Mouse (Mus musculus): ENCODE data around the gene Arid1a. TPM values are rescaled to one million over a fixed set of nuclear protein-coding genes. Genes with fewer than 3 reads are reported as not detected.

The Arid1a gene
- polyA plus RNA-seq (2015; fragmentation: Nextera tagmentation; extraction: Ambion mirVana) = 17.9 and 19.3 TPM in 2 replicates

GRCm38 (mm10) chr4:133756514-133757268 is at the start of gene Arid1a:
Gene Arid1a, minus strand, starts transcription at chr4:133756769.
- WGBS = under 1% methylated on average over 40 of the region's 40 CpGs
- ATAC-seq (replicated peaks; ENCODE audit: low FRiP score, low read depth) (peak; percentile 61), DNase-seq (ENCODE audit: low spot score) (peak; percentile 99)
- H3K4me1 ChIP-seq (replicated peaks; ENCODE audit: insufficient read depth, low read length) = peaks cover 16% of the 10 kb centered on the region
- no peaks in the 10 kb centered on the region for H3K36me3 ChIP-seq (ENCODE audit: insufficient read depth, low read length)
- no peaks in the 10 kb centered on the region for H3K27me3 ChIP-seq (ENCODE audit: insufficient read depth, low read length)
- peak within 1 kb of the TSS; percentile 84 for H3K9ac ChIP-seq (ENCODE audit: low read depth, low read length)
- peak within 1 kb of the TSS; percentile 84 for H3K4me2 ChIP-seq (ENCODE audit: low read length)
- peak within 1 kb of the TSS; percentile 100 for H3K27ac ChIP-seq
- no peak for TF ChIP-seq CTCF (IDR thresholded peaks at IDR 0.05; ENCODE audit: low read depth)
- H3K4me3 ChIP-seq (replicated peaks; ENCODE audit: low read depth, low read length) = peak within 1 kb of the TSS; percentile 56
- no peaks in the 10 kb centered on the region for H3K9me3 ChIP-seq (replicated peaks; ENCODE audit: low read length)

- Histone ChIP-seq H3K27me3 (ENCODE audit: insufficient read depth, low read length) (no peaks in the 10 kb centered on the region), H3K4me3 (replicated peaks; ENCODE audit: low read depth, low read length) (no peak overlapping the region), H3K4me2 (ENCODE audit: low read length) (no peak overlapping the region), H3K9ac (ENCODE audit: low read depth, low read length) (no peak overlapping the region), H3K27ac (no peak overlapping the region), H3K9me3 (replicated peaks; ENCODE audit: low read length) (no peaks in the 10 kb centered on the region), H3K4me1 (replicated peaks; ENCODE audit: insufficient read depth, low read length) (no peaks in the 10 kb centered on the region), H3K36me3 (ENCODE audit: insufficient read depth, low read length) (no peaks in the 10 kb centered on the region)
- 74% methylated on average over 15 of the region's 15 CpGs for WGBS
- ATAC-seq (replicated peaks; ENCODE audit: low FRiP score, low read depth) (no peak), DNase-seq (ENCODE audit: low spot score) (no peak)
- no peak for TF ChIP-seq CTCF (IDR thresholded peaks at IDR 0.05; ENCODE audit: low read depth)
Measured at GRCm38 (mm10) chr4:133804401-133805263, 48.1 kb upstream of the Arid1a start.

- no peaks in the 10 kb centered on the region for H3K9me3 ChIP-seq (replicated peaks; ENCODE audit: low read length)
- DNase-seq (ENCODE audit: low spot score) (no peak), ATAC-seq (replicated peaks; ENCODE audit: low FRiP score, low read depth) (no peak)
- H3K4me2 ChIP-seq (ENCODE audit: low read length) = no peak overlapping the region
- H3K27me3 ChIP-seq (ENCODE audit: insufficient read depth, low read length) = no peaks in the 10 kb centered on the region
- H3K4me3 ChIP-seq (replicated peaks; ENCODE audit: low read depth, low read length) = no peak overlapping the region
- H3K9ac ChIP-seq (ENCODE audit: low read depth, low read length) = no peak overlapping the region
- H3K36me3 ChIP-seq (ENCODE audit: insufficient read depth, low read length) = no peaks in the 10 kb centered on the region
- H3K27ac ChIP-seq = no peak overlapping the region
- WGBS = 37% methylated on average over 6 of the region's 6 CpGs
- H3K4me1 ChIP-seq (replicated peaks; ENCODE audit: insufficient read depth, low read length) = no peaks in the 10 kb centered on the region
- no peak for TF ChIP-seq CTCF (IDR thresholded peaks at IDR 0.05; ENCODE audit: low read depth)
Measured at GRCm38 (mm10) chr4:133800589-133800988, 44.0 kb upstream of the Arid1a start.

- no peaks in the 10 kb centered on the region for H3K4me1 ChIP-seq (replicated peaks; ENCODE audit: insufficient read depth, low read length)
- H3K36me3 ChIP-seq (ENCODE audit: insufficient read depth, low read length) = no peaks in the 10 kb centered on the region
- no peak for TF ChIP-seq CTCF (IDR thresholded peaks at IDR 0.05; ENCODE audit: low read depth)
- no peak overlapping the region for H3K27ac ChIP-seq
- no peak overlapping the region for H3K9ac ChIP-seq (ENCODE audit: low read depth, low read length)
- no peaks in the 10 kb centered on the region for H3K27me3 ChIP-seq (ENCODE audit: insufficient read depth, low read length)
- 85% methylated on average over 3 of the region's 3 CpGs for WGBS
- H3K4me3 ChIP-seq (replicated peaks; ENCODE audit: low read depth, low read length) = no peak overlapping the region
- no peaks in the 10 kb centered on the region for H3K9me3 ChIP-seq (replicated peaks; ENCODE audit: low read length)
- DNase-seq (ENCODE audit: low spot score) = no peak
- no peak overlapping the region for H3K4me2 ChIP-seq (ENCODE audit: low read length)
- no peak for ATAC-seq (replicated peaks; ENCODE audit: low FRiP score, low read depth)
Measured at GRCm38 (mm10) chr4:133793269-133793668, 36.7 kb upstream of the Arid1a start.

- Histone ChIP-seq H3K4me1 (replicated peaks; ENCODE audit: insufficient read depth, low read length) (no peaks in the 10 kb centered on the region), H3K27me3 (ENCODE audit: insufficient read depth, low read length) (no peaks in the 10 kb centered on the region), H3K4me3 (replicated peaks; ENCODE audit: low read depth, low read length) (no peak overlapping the region), H3K4me2 (ENCODE audit: low read length) (no peak overlapping the region), H3K9me3 (replicated peaks; ENCODE audit: low read length) (no peaks in the 10 kb centered on the region), H3K27ac (no peak overlapping the region), H3K36me3 (ENCODE audit: insufficient read depth, low read length) (no peaks in the 10 kb centered on the region), H3K9ac (ENCODE audit: low read depth, low read length) (no peak overlapping the region)
- TF ChIP-seq CTCF (IDR thresholded peaks at IDR 0.05; ENCODE audit: low read depth) = peak; percentile 77
- ATAC-seq (replicated peaks; ENCODE audit: low FRiP score, low read depth) = no peak
- peak; percentile 79 for DNase-seq (ENCODE audit: low spot score)
- 77% methylated on average over 21 of the region's 21 CpGs for WGBS
Measured at GRCm38 (mm10) chr4:133774570-133775554, 18.3 kb upstream of the Arid1a start.
